Mouse (Mus musculus): ENCODE results near the gene Rbfox2.

Rbfox2 gene

DNA sequence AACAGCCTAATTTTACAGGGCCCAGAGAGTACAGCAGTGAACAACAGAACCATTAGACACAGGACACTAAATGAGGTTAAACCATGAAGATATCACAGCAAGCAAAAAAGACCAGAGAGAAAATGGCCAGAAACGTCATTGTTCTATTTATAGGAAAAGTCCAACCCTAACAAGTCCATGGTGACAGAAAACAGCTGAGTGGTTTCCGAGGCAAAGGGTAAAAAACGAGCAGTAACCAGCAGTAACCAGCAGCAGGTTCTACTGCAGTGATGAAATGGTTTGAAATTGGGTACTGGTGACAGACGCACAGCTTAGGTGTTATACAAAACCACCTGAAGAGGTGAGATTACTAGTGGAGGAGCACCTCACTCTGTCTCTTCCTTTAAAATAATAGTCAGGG, 72.5 kb downstream of the Rbfox2 start:
- DNase-seq (ENCODE audit: low spot score in 2 of 2): no peak

DNA sequence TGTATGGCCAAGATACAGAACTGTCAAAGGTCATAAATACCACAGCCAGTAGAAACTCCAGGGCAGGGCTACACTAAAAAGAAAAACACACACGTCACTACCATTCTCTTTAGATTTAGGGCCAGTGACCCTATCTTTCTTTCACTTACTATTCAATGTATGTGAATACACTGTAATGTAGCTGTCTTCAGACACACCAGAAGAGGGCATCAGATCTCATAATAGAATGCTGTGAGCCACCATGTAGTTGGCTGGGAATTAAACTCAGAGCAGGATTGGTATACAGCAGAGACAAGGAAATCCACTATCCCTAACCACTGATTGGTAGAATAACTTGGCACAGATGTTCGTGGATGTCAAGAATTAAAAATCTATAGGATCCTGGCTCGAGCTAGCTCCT, 76.7 kb downstream of the Rbfox2 start:
- no peak for DNase-seq (ENCODE audit: low spot score in 2 of 2)

DNA sequence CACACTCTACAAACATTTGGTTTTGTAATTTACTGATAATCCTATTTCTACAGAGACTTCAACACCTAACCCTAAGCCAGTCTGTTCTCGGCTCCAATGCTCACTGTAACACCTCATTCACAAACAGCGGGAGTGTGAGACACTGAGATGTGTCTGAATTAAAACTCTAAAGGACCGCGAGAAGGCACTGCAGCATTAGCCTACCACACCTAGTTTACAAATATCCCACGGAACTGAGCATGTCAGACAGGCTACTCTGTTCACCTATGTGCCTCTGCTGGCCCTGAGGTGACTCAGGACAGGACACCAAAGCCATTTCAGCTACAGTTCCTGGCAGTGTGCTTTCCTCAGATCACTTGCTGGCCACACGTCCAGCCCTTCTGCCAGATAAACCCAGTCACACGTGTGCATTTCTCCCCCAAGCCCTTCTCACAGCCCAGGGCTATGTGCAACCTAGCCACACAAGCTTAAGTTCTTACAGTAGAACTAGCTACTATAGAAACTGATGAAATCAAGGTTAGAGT, 79.9 kb downstream of the Rbfox2 start:
- DNase-seq (ENCODE audit: low spot score in 2 of 2): no peak

DNA sequence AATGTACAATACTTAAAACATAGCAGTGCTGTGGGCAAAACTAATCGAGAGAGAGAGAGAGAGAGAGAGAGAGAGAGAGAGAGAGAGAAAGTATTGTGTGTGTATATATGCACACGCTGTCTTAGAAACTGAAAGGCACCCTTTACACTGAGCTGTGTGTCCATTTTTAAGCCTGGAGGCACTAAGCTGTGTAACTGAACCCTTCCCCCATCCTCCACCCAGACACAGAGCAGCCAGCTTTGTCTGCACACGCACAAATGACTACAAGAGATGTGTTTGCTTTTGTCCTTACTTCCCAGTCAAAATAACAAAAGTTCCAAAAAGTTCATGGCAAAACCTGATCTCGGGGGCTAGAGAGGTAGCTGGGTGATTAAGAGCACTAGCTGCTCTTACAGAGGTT, 80.9 kb downstream of the Rbfox2 start:
- DNase-seq (ENCODE audit: low spot score in 2 of 2): no peak

DNA sequence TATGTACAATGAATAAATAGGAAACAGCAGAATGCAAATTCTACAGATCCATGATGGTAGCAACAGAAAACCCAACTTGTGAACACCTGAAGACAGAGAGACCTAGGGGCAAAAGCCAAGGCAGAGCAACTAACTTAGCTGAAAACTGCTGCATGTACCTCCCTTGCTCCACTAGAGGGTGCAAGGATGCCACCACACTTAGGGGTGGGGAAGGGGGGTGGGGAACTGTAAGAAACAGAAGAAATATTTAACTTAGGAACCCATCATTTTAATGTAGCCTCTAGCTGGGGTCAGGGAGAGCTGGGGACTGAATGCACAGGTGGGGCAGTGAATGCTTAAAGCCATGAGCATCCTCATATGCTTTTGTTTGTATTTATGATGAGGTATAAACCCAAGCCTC, 81.5 kb downstream of the Rbfox2 start:
- DNase-seq (ENCODE audit: low spot score in 2 of 2): no peak

DNA sequence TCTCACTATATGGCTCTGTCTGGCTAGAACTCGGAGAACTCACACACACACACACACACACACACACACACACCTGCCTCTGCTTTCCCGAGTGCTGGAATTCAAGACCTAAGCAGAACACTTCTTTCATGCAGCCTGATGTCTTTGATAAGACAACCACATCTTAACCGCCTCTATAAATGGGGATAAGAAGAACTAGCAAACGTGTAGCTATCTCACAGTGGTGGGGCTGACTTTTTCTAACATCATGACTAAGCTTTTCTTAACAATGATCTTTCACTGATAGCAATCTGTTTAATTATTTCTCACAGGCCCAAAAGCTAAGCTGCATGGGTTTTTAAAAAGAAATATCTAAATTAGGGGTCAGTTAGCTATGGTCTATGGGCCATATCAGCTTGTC, 86.0 kb downstream of the Rbfox2 start:
- no peak for DNase-seq (ENCODE audit: low spot score in 2 of 2)

DNA sequence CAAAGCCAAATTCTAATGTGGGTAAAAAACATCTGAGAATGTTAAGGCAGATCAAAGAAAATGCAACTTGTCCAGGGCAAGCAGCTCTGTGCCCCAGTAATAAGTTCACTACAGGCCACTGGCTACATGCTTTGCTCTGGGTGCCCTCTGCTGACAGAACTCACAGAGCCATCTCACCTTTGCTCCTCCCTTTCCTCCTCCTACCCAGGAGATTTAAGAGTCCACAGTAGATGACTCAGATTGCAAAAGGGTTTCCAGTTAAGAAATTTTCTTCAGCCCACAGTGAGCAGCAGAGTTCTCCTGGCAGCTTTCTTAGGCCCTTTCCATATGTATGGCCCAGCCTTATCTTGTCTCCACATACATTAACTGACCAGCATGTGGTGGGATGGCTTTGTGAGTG, 86.7 kb downstream of the Rbfox2 start:
- DNase-seq (ENCODE audit: low spot score in 2 of 2): no peak

DNA sequence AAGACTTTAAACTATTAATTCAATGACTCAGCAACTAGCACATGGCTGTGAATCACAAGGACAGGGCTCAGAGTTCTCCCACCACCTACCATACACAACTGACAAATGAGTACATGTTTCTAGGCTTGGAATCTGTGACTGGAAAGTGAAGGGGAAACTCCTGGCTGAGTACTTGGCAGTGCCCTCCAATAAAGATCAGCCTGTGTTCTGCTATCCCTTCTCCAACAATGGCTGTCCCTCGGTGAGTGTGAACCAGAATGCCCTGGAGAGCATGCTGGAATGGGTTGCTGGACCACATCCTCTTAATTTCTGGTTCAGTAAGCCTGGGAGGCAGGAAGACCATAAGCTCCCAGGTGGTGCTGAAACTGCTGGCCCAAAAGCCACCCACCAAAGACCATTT, 87.2 kb downstream of the Rbfox2 start:
- no peak for DNase-seq (ENCODE audit: low spot score in 2 of 2)

DNA sequence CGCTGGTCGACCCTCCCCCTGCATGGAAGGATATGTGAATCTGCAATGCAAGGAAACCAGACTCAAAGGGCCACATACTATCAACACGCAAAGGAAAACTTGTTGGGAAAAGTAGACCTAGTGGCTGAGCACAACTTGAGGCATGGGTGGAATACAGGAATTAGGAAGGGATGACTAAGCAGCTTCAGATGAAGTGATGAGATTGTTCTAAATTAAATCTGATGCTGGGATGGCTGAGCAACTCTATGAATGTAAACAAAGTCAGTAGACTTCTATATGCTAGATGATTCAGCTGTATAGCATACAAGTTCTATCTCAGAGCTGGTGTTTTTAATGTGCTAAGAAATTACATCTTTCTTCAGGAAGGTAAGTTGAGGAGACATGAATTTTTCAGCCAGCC, 88.8 kb downstream of the Rbfox2 start:
- no peak for DNase-seq (ENCODE audit: low spot score in 2 of 2)

DNA sequence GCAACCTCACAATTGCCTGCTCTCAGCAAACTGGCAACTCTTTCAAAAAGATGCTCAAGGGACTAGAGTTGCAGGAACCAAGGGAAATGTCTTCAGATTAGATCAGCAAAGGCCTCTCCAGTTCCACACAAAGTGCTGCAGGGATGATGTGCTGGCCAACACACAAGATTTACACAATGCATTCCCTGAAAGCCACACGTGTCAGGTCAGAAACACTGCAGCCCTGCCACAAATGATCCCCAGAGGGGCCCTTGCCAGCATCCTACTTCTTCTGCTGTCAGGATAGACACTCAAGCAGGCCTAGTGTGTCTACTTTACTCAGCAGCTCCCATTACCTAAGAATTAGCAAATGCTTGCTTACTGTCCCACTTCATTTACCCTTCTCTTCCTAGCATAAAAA, 89.3 kb downstream of the Rbfox2 start:
- DNase-seq (ENCODE audit: low spot score in 2 of 2): no peak

DNA sequence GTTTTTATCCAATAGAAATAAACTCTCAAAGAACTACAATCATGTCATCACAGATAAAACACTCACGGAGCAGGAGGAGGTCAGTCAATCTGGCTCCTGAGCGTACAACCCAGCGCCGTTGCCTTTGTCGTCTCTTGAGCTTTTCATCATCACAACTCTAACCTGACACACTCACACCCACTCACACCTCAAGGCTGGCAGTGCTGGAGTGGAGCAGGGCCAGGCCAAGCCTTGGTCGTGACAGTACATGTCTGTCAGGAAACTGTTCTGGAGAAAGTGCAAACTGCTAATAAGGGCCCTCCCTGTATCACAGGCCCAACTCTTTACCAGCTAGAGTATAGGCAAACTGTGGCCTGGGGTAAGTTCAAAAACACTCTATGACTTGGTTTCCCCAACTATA, 90.1 kb downstream of the Rbfox2 start:
- DNase-seq (ENCODE audit: low spot score in 2 of 2): no peak

DNA sequence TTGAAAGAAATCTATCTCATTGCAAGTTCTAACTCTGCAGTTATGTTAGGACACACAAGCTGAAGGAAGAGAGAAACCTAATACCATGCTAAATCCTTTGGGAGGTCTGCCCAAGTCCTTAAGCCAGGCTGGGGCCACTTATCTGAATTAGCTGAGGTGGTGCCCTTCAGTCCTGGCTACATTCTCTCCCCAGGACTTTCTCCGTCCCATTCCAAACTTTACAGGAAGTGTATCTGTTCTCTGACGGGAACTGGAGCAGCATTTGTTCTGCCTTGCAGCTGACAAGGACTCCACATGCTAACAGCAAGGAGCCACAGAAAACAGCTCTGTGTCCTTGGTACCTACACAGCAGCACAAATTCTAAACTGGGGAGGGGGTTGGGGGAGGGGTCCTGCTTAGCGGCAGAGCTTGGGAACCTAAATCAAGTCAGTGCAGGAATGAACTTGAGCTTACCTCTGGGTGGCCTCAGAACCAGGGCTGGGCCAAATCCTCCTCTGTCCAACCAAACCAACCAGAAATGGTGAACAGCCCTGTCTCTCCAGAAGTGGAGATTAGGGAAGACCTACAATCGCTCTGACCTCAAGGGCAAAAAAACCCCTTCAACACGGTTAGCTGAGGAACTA, 91.5 kb downstream of the Rbfox2 start:
- no peak for DNase-seq (ENCODE audit: low spot score in 2 of 2)

DNA sequence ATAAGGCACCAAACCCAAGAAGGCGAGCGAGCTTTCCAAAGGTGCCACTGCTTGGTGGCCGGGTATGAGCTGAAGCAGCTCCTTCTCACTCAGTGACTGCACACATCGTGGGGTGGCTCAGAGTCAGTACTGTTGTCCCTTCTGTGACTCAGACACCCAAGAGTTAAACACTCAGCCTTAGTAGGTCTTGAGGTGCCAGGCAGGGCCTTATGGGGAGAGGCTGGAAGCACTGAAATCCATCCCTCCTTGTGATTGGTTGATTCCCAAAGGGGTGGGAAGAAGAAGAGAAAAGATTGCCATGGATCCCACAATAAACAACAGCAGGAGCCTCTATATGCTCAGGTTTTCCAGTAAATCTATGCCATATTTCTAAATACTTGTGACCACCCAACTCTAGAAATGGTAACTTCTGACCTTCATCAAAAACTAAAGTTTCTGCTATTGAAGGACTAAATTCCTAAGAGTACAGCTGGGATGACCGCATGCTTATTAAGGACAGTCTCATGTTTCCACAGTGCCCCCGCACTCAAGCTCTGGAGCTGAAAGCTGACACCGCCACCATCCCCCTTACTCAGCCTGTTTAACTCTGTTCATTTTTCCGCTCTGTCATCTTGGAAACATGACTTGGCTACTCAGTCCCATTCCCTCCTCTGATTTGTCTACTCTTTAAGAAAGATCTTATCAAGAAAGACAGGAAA, 92.2 kb downstream of the Rbfox2 start:
- DNase-seq (ENCODE audit: low spot score in 2 of 2): no peak

DNA sequence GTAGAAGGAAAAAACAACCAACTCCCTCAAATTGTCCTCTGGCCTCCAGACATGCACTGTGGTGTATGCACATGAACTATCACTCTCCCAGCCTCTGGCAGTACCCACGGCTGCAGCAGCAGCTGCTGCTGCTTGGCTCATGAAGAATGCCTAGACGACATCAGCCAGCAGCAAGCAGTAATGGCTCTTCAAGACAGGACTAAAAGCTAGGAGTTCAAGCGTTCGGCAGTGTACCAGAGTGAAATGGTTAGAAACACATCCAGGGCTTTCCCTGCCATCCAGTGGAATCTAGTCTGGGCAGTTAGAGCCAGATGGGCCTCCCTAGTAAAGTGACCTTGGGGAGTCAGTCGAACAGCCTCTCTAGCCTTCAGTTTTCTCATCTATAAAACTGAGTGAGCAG, 93.0 kb downstream of the Rbfox2 start:
- no peak for DNase-seq (ENCODE audit: low spot score in 2 of 2)

DNA sequence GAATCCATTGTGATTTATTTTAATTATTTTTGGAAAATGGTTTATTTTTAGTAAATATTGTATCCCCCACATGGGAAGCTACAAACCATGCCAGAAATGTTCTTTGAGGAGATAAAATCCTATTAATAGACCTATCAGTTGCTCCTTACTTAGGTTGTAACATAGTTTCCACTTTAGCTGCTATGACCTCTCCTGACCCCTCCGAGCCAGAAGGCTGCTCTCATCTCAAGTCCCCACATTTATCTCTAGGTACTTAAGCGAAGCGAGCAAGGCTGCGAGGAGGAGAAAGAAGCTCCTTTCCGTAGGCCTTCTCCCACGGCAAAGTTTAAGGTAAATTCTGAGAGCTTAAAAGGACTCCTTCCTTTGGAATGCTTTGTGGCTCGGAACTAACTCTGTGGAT, 94.0 kb downstream of the Rbfox2 start:
- DNase-seq (ENCODE audit: low spot score in 2 of 2): no peak

DNA sequence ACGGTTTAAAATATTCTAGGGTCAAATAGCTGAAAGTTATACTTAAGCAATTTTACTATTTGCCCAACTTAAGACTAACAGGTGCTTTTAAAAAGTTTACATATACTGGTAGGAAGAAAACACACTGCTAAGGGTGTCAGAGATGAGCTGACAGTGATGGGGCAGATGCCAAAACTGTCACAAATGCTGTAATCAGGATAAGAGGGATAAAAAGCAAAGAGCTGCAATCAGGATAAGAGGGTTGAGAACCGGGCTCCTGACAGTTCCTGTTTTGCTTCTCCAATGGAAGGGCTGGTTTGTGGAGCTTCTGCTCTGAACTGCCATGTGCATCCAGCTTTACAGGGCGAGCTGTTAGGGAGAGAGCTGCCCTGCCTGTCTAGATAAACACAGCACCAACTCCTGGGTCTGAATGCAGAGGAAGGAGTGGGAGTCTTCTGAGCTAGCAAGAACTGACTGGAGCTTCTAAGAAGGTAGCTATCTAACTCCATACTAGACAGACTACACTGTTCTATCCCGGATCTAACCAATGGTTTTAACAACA, 94.5 kb downstream of the Rbfox2 start:
- DNase-seq (ENCODE audit: low spot score in 2 of 2): no peak

DNA sequence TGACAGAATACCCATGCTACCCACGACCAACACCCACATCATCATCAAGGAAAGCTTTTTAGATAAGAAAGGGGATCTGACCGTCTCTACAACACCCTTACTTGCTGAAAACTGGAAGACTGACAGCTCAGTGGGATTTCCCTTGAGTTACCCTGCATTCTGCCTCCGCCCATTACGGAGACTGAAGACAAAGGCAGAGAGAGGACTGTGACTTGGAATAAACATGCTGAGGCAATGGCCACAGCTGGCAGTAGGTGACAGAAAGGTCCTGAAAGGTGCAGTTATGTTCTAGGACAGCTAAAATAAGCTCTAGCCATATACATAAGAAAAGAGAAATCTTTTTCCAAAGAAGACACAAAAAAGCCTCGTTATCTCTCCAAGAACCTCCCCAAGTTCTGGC, 99.8 kb downstream of the Rbfox2 start:
- DNase-seq (ENCODE audit: low spot score in 2 of 2): no peak

DNA sequence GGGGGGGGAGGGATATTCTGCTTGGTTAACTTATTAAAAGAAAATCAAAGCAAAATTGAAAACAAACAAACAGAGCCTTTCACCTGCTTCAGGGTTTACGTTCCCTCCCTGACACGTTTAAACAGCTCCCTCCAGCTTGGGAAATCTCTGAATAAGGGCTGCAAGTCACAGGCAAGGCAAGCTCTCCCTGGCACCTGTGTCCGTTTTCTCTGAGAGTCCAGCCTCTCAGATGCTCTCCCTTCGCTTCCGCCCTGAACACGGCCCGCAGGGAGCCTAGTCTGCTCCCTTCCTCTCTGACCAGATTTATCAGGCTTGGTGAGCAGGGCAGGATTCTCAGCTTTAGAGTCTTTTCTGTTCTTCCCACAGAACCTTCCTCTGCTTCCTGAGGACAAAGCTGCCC, 101.9 kb downstream of the Rbfox2 start:
- no peak for DNase-seq (ENCODE audit: low spot score in 2 of 2)

DNA sequence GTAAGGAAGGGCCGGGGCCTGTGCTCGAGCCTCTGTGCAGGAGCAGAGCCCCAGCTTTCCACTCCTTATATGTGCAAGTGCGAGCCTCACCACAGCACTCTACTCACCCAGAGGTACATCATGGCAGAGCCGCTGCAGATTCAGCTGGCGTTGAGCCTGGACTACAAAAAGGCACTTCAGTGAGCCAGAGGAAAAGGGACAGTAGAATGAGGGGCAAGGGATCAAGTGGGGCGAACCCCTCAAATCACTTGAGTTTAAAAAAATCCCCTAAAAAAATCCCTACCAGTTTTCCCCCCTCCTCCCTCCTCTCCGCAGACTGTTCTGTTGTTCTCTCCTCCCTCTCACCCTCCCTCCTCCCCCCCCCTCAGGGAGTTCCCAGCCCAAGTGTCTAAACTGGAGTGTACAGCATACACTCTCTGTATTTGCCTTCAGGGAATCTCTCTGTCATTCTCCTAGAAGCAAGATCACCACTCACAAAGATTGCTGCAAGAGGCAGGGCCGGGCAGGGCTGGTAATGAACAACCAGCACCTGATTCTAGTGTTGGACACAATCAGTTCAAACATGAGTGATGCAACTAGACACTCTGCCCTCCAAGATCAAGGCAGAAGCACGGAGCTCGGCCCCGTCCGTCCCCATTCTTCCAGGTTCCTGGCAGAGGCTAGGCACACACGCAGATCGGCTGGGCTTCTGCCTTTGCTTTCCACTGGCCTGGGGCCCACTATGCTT, 103.4 kb downstream of the Rbfox2 start:
- DNase-seq (ENCODE audit: low spot score in 2 of 2): no peak

DNA sequence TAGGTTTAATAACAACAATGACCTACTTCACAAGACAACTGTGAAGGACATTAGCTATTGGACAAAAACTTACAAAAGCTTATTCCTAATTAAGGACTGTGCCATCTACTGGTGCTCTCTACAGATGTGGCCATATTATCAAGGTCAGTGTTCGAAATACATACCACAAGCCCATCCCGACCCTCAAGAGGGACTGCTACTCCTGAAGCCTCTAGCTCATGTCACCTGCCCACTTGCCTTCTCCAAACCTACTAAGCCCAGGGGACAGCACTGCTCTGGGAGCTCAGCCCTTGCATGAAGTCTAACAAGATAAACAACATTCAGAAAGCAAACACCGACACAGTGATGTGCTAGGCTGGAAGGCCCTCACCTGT, 103.9 kb downstream of the Rbfox2 start:
- DNase-seq (ENCODE audit: low spot score in 2 of 2): no peak

DNA sequence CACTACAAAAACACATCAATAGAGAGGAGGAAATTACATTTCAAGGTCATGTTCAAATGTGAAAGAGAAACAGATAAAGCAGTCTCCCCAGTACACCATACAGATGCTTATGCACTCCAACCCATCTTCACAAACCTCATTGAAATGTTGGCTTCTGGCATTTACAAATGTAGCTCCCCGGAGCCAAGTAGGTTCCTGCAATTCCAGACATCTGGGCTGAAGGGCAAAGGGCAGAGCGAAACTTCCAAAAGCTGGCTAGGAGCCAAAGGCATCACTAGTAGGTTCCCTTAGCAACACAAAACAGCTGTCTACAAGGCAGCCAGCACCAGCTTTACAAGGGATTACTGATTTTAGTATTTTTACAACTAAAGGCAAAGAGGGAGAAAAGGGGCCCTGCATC, 104.6 kb downstream of the Rbfox2 start:
- DNase-seq (ENCODE audit: low spot score in 2 of 2): no peak

DNA sequence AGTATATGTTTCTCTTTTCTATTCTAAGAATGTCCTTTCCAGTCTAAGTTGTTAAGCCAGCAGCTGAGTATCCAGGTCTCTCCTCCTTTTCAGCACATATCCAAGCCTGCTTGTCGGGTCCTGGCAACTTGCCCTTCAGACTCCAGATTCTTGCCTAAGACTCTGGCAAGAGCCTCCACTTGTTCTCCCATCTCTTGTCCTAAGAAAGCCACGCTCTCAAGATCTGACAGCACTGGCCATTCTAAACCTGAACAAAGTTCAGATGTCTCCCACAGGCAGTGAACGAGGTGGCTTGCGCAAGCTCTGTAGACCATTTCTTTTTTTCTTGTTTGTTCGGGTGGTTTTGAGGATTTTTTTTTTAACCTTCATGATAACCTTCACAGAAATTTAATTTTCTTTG, 110.0 kb downstream of the Rbfox2 start:
- DNase-seq (ENCODE audit: low spot score in 2 of 2): no peak

DNA sequence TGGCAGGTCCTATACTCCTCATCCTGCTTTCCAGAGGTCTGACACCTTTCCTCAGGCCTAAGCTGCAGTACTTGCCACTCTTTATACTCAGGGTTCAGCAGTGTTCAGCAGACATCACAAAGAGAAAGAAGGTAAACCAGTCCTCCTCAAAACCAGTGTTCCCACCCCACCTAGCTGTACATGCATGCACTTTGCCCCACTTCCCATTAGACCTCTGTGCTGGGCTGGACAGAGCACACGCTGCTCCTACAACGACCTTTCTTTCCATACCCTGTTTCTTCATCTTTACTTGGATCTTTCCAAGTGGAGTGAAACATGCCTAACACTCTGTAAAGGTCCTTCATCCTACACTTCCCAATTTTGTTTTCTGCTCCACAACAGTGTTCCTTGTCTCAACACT, 110.8 kb downstream of the Rbfox2 start:
- no peak for DNase-seq (ENCODE audit: low spot score in 2 of 2)
